Mouse (Mus musculus) adrenal gland (tissue): ENCODE data around the gene Drd4.
"Not testable (repeated sequence)": the region's sequence is repeated elsewhere in the genome, so short reads cannot be mapped to it uniquely, and the experiment has no call there.

Source experiments
- intact Hi-C: fragments of 180-260 bp; cut with DNase I; formaldehyde crosslinking; loops from one replicate; pipeline ENCODE4 v1.15.1; 2025
- long read RNA-seq, 2 experiments: library from polyadenylated mRNA; unstranded; transcript quantifications; one replicate each; pipeline ENCODE4 v2.0.0; 2020; ENCODE audit warnings: borderline replicate concordance in 1 of 2; ENCODE audit not compliant: insufficient replicate concordance in 1 of 2

Gene Drd4
- long read RNA-seq, experiment 1: 0 reads
- long read RNA-seq, experiment 2, partial matches to known transcripts: 1 of 1 reads
- long read RNA-seq, experiment 2, other reads (novel, unspliced or antisense): 0 of 1 reads

DNA sequence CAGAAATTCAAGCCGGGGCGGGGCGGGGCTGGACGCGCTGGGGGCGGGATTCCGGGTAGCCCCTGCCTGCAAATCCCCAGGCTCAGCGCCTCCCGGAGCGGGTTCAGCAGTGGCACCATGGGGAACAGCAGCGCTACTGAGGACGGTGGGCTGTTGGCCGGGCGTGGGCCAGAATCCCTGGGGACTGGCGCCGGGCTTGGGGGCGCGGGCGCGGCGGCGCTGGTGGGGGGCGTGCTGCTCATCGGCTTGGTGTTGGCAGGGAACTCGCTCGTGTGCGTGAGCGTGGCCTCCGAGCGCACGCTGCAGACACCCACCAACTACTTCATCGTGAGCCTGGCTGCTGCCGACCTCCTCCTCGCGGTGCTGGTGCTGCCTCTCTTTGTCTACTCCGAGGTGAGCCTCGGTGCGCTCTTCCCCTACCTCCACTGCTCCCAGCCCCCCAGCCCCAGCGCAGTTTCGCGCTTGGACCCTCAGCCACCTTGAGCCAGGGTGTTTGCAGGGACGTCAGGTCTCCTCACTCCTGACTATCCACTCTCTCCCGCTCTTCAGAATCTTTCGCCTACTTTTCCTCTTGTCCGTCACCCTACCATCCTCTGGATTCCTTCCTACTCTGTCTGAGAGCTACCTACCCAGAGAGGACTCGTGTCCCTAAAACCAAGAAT is at the start of gene Drd4:
Drd4 (plus strand) TSS at position 86 of the 662 bp plus-strand sequence.
- intact Hi-C loops: no loop called here

DNA sequence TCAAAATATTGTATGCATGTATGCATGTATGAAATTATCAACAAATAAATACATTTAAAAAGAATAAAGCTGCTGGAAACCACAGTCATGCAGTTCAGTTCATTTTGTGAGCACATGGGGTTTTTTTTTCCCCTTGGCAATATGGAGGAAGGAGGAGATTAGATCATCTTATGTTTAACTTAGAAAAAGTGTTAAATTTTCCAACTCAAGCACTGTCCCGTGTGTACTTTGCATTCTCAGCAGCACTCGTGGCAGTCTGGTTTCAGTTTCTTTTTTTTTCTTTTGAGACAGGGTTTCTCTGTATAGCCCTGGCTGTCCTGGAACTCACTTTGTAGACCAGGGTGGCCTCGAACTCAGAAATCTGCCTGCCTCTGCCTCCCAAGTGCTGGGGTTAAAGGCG is 41.3 kb upstream of the Drd4 start:
- intact Hi-C loops: not testable (repeated sequence)

DNA sequence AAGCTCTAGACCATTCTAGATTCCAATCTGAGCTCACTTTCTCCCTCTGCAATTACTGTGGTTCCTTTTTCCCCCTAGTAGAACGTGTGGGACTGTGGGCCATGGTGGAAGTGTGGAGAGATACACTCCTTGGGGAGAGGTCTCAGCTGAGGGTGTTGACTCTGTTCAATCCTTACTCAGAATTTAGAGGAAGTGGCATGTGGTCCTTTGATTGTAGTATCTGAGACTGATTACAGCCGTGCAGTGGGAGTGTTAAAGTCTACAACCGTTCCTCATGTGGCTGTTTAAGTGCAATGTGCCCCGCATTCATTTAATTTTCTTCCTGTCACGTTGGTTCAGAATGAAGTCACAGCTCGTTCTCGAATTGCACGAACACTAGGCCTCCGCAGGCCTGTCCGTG is 35.6 kb upstream of the Drd4 start:
- intact Hi-C loops: no loop called here

DNA sequence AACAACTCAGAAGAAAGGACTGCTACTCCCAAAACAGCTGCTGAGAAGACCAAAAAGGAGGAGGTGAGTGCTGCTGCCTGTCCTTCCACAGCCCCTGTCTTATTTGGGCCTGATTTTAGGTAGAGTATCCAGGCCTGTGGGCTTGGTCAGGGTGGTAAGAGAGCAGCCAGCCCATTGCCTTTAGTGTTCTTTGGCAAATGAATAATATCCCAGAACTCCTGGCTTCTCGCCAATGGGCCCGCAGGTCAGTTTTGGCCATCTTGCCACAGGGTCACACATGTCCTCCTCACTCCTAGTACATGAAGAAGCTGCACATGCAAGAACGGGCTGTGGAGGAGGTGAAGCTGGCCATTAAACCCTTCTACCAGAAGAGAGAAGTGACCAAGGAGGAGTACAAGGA is 30.3 kb upstream of the Drd4 start:
- intact Hi-C loops: loop anchor here (10.0 kb wide), 1 partner anchor 103 kb away; no protein-coding TSS in a partner anchor

DNA sequence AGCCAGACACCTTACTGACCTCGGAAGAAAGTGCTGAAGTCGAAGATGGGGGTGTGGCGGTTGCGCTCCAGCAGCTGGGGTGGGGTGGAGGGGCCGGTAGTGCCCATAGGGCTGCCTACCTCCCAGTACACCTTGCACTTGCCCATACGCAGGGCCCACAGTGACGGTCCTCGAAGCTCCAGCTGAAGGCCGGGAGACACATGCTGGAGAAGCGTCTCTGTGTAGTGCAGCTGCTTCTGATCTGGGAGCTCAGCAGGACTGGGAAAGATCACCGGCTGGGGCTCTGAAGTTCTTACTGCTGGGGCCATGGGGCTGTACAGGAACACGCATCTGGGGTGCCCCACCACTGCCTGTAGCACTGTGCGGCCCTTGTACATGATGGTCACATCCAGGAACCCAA is 28.2 kb upstream of the Drd4 start:
- intact Hi-C loops: loop anchor here (10.0 kb wide), 1 partner anchor 101 kb away; no protein-coding TSS in a partner anchor

DNA sequence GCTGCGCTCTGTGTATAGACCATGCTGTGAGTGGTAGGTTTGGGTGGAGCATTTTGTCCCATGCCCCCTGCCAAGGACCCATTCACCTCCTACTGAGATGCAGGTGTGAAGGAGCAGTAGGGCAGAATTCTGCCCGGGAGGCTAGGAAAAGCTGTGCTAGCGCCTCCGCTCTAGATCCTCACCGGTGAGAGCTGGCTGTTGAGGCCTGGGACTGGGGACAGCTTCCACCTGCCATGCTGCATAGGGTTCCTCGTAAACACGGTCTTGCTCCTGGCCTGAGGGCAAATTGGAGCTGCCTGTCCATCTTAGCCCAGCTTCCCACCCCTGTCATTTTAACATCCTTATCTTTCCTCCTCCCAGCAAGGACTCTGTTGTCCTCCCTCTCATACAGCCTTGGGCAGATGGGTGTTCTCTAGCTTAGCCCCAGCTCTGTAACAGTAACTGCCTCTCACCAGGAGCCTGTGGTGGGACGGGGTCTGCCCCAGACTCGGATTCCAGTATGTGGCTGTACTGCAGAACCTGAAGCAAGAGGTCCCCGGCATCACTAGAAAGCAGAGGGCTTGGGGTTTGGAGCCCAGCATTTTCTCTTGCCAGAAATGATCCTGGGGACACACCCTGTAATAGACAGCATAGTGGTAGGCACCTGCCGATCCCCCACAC is 27.6 kb upstream of the Drd4 start:
- intact Hi-C loops: loop anchor here (10.0 kb wide), 1 partner anchor 101 kb away; no protein-coding TSS in a partner anchor

DNA sequence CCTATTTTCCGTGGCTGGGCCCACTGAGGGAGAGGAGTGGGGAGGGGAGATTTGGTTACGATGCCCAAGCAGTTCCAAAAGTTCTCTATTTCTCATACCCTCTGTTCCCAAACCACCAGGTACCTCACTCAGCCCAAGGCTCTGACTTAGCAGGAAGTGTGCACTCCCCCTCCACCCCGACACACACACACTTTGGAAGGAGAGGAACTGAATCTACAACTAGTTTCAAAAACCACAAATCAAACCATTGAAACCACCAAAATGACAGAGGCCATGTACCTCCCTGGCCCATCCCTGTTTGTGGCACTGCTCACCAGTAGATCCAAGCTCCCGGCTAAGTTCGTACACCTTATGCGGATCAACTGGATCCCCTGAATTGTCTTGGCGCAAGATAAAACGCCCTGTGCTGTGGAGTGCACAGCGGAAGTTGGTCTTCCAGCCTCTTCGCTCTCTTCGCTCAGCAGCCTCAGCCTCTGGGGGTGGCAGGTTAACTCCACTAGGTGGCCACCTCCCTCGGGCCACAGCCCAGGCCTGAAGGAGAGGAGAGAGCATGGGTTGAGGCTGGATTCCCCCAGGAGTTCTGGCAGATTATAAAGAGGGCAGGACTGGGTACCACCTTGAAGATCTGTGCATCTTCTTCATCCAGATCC is 26.9 kb upstream of the Drd4 start:
- intact Hi-C loops: loop anchor here (10.0 kb wide), 1 partner anchor 100 kb away; no protein-coding TSS in a partner anchor

DNA sequence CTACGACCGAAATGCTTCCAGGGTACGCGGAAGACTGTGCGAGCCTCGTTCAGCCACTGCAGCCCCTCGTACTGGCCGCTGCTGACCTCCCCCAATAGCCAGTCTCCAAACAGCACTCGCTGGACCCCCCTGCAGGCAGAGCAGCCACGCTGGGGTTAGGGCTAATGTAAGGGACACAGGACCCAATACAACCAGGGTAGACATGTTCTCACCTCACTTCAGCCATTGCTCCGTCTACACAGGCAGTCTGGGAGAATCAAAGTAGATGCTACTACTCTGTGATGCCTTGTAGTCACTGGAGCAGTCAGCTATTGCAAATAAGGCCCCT is 26.4 kb upstream of the Drd4 start:
- intact Hi-C loops: loop anchor here (10.0 kb wide), 1 partner anchor 99 kb away; no protein-coding TSS in a partner anchor

DNA sequence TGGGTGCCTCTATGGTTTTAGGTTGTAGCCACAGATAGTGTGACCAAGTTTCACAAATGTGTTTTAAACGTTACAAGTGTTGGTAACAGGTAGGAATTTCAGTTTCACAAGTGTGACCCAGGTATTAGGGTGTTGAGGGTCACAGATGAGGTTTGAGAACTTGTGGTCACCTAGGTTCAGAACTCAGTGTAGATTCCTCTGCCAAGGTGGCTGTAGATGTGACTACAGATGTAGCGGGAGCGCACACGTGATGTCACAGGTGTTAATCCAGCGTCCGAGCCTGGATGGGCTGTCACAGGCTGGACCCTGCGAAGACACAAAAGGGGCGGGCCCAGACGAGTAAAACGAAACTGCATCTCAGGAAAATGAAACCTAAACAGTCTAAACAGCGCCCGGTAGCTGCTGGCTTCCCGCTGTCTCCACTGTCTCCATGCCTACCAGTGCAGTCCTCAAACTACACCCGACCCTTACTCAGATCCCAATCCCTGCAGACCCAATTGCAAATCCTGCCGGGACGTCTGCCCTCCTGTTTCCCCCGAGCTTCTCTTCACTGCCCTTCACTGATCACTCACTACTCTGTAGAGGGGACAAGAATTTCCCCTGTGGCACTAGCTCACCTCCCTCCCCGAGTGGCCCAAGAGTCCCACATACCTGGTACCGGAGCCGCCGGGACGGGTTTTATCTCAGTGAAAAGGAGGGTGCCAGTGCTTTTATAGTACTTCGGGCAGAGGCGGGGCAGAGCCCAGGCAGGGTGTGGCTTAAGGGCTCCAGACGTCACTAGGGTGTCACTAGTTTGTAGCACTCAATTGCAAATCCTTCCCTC is 25.9 kb upstream of the Drd4 start, which contains the start of gene Irf7:
Irf7 (minus strand) TSS at position 743 of the 823 bp plus-strand sequence.
- intact Hi-C loops: loop anchor here (10.0 kb wide), 1 partner anchor 99 kb away; no protein-coding TSS in a partner anchor

DNA sequence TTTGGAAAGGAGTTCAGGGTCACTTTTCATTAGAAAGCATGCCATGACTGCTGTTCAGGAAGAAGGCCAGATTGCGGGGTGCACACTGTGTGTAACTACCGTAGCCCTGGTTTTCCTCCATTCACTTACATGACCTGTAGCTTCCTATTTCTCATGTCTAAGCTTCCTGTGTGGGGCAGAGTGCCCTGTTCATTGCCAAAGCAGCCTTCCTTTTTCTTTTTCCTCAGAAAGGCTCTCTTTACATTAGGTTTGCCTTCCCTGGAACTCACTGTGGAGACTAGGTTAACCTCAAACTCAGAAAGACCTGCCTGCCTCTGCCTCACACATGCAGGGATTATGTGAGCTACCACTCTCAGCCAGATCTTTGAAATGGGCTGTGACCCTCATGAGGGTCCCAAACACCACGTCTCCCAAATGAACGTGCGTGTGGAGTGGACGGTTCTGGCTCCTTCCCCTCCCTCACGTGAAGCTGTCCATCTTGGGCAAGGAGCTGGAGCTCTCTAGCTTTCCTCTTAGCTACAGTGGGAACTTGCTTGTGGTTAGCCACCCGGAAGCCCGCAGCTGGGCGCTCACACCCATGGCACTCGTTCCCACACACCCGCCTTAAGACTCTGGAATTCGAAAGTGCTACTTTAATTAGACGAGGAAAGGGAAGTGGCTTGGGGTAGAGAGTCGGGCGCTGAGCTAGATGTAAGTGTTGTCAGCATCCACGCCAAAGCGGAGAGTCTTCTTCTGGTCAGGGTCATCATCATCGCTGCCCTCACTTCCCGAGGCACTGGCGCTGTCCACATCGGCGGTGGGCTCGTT is 23.1 kb upstream of the Drd4 start:
- intact Hi-C loops: loop anchor here (10.0 kb wide), 1 partner anchor 96 kb away; no protein-coding TSS in a partner anchor

DNA sequence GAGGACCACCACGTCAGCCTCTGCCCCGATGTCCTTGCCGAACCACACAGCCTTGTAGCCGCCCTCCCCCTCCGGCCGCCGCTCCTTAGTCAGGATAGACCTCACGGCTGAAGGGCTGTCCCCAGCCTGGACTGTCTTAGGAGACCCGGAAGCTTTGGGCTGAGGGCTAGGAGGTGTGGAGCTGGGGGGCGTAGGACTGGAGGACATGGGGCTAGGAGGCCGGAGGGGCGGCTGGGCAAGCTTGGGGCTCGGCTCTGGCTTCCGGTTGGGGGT is 22.6 kb upstream of the Drd4 start:
- intact Hi-C loops: loop anchor here (10.0 kb wide), 1 partner anchor 96 kb away; no protein-coding TSS in a partner anchor

DNA sequence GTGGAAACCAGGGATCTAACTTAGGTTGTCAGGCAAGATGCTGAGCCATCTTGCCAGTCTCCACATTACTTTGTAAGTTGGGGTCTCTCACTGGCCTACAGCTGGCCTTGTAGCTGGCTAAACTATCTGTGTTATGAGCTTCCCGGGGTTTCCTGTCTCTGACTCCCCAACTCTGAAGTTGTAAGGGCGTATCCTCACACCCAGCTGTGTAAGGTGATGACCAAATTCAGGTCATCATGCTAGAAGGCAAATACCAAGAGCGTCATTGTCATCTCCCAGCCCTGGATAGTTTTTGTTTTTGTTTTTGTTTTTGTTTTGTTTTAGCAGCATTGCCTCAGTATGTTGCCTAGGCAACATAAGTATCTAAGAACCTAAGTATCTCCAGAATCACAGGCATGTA is 21.2 kb upstream of the Drd4 start:
- intact Hi-C loops: no loop called here

DNA sequence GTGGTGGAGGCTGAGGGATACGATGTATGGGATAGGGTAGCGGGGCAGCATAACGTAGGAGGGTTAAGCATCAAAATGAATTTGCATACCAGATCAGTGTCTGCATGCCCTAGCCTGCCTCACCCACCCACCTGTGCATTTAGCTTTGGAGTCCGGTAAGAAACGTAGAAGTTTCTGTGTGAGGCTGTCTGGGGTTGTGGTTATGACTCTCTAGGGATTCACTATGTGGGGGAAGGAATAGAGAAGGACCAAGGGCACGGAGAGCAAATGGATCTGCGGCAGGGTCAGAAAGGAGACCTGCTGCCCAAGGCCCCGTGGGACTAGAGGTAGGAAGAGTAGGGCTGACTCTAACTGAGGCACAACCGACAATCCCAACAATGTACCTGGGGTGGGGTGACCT is 16.4 kb upstream of the Drd4 start:
- intact Hi-C loops: loop anchor here (5.0 kb wide), 1 partner anchor 42 kb away; no protein-coding TSS in a partner anchor

DNA sequence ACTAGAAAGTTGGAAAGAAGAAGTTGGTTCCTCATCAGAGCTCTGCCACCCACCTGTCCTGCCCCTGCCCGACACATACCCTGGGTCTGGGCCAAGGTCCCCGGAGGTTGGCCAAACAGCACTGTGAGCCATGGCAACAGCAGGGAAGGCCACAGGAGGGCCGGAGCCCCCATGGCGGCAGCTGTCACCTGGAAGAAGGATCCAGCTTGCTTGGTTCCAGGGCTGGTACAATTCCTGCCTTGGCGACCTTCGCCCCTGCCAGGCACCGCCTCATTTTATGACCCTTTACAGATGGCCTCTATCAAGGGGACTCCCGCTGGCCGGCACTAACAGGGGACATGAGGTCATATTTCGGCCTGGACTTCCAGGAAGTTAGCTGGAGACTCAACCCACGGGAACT is 15.3 kb upstream of the Drd4 start, which contains the start of gene Cdhr5:
Cdhr5 (minus strand) TSS at position 241 of the 400 bp plus-strand sequence.
- intact Hi-C loops: loop anchor here (5.0 kb wide), 1 partner anchor 41 kb away; no protein-coding TSS in a partner anchor

DNA sequence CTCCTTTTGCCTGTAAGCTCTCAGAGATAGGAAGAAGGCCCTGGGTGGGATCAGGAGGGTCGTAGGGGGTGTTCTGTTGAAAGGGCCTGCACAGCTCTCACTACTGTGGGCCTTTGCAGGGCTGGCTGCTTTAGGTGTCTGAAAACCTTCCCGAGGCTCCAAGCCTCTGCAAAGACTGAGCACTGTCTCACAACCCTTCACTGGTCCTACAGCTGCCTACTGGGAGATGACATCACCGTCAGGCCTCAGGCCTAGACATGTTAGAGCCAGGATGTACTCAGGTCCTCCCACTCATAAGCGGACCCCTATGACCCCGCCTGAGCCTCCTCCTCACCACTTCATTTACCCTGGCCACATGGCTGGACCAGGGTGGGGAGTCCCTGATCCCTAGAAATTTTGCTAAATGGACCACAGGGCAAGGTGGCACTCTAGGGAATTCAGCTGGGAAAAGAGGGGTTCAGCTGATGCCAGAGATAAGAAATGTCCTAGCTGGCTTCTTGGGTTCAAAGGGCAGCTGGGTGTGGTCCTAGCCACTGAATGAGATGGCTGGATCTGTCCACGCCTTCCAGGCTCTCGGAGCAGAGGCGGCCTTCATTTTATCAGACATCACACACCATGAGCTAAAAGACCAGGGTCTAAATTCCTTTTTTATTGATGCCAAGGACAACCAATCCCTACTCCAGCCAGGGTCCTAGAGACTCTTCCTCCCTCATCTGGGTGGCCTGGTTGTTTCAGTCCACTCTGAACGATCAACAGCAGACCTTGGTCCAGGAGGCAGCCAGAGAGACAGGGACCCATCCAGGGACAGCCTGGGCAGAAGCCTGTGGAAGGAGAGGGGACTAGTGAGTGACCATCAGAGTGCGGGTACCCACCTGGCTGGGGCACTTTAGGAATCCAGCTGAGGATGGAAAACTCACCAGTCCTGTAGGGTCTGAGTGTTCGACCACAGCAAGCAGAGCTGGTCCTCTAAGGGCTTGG is 13.8 kb upstream of the Drd4 start:
- intact Hi-C loops: loop anchor here (5.0 kb wide), 1 partner anchor 39 kb away; no protein-coding TSS in a partner anchor

DNA sequence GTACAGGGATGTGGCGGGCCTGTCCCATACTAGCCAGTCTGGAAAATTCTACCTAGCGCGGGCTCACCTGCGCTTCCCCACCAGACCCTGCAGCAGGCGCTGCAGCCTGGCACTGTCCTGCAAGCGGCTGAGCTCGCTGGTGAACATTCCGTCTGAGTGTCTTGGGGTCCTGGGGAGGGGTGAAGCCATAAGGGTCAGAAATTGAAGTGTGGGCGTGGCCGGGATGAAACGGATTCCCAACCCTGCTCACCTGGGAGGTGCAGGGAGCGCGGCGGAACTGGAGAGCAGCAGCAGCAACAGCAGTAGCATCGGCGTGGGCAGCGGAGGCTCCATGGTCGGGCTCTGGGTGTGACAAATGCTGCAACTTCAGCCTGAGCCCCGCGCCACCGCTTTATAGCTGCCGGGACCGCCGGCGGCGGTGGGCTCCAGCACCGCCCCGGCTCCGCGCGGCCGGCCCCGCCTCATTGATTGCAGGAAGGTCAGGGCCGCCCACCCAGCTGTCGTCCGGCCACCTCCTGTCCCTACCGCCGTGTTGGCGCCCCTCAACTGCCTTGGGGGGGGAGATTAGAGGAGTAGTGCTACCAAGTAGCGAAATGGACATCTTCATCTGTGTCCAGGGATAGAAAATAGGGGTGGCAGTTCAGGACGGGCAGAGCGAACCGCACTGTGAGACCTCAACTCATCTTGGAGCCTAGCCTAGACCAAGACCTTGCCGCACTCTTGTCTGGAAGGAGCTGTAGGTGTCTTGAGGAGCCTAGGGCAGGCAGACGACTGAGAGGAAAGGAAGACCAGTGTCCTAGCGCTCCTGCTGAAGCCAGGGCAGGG is 12.8 kb upstream of the Drd4 start, which contains the start of gene Sct:
Sct (minus strand) TSS at position 368 of the 825 bp plus-strand sequence.
- intact Hi-C loops: loop anchor here (5.0 kb wide), 1 partner anchor 38 kb away; no protein-coding TSS in a partner anchor

DNA sequence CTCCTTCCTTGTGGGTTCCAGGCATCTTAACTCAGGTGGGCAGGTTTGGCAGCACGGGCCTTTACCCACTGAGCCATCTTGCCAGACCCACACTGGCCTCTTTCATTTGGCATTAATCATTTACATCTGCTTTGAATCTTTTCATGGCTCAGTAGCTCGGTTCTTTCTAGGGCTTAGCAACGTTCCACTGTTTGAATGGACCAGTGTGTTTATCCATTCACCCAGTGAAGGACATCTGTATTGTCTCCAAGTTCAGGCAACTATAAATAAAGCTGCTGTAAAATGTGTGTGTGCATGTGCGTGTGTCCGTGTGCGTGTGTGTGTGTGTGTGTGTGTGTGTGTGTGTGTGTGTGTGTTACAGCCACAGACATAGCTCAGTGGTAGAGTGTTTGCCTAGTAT is 10.4 kb upstream of the Drd4 start:
- intact Hi-C loops: no loop called here

DNA sequence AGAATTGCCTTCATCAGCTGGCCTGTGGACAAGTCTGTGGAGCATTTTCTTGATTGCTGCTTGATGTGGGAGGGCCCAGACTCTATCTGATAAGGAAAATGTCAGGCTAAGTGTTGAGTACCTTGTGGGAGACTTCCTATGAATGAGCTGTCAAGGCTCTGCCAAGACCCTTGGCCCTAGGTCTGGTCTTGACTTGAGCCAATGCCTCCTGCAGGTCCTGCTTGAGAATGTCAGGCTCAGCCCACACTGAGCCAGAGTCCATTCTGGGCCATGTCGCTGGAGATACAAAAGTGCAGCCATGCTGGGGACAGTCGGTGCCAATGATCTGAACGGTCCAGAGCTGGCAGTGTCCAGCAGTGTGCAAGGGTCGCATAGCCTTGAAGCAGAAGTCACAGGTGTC is 9.1 kb upstream of the Drd4 start:
- intact Hi-C loops: no loop called here
